Mouse (Mus musculus): Measurements from ENCODE around the gene Slc6a5. TPM values are rescaled to one million over a fixed set of nuclear protein-coding genes. Genes with fewer than 3 reads are reported as not detected.
"Not testable (repeated sequence)": the region's sequence is repeated elsewhere in the genome, so short reads cannot be mapped to it uniquely, and the experiment has no call there.

Gene Slc6a5
- polyA plus RNA-seq, 1 experiment from 2014 or later: 0.20 TPM

DNA sequence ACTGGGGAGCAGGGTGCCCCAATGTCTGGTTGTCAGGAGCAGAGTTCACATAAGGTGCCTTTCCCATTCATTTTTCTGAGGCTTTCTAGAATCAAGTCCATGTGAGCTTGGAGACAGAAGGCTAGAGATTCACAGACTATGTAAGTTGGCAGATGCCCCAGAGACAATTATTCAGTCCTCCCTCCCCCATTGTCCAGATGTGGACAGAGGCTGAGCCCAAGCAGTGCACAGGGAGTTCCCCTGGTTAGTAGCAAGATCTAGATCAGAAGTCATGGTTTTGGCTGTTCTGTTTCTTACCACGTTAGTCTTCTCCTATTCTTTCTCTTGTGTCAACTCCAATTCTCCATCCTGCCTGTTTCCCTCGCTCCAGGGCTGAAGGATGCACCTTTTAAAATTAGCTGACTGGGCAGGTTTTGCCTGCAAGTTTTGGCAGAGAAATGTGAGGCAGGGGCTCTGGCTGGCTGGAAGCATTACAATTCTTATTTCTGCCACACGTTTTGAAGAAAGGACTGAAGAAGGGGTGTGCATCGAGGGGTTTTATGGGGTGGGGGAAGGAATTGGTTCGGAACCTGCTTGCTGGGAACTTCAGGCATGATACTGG lies 3.9 kb downstream of the Slc6a5 start:
- no peak overlapping the region for H3K4me2 ChIP-seq
- no peaks in the 10 kb centered on the region for H3K9me3 ChIP-seq
- H3K4me1 ChIP-seq: 0 out of 2 replicates have a peak, but pooled peaks cover 5% of the 10 kb centered on the region
- no peak overlapping the region for H3K9ac ChIP-seq
- WGBS: 3% methylated on average over 5 of the region's 5 CpGs
- H3K27ac ChIP-seq: no peak overlapping the region
- H3K36me3 ChIP-seq: no peaks in the 10 kb centered on the region
- no peak for ATAC-seq (ENCODE audit: insufficient number of reproducible peaks, insufficient read depth, low FRiP score, low TSS enrichment, low read depth)
- H3K4me3 ChIP-seq: no peak overlapping the region
- peaks cover 100% of the 10 kb centered on the region for H3K27me3 ChIP-seq

DNA sequence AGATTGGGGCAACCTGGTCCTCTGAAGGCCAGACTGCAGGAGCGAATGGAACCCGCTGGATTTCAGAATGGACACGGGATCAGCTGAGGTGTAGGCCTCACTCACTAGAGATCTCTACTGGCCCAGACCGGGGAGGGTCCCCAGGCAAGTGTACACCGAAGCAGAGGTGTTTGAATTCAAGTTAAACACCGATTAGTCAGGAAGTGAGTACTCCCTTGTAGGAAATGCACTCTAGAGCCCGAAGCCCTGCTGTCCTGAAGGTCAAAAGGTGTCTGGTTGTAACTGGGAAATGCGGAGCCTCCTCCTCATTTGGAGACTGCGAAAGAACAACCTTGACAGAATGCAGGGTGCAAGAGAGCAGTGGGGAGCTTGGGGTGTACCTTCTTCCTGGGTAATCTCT lies 5.0 kb downstream of the Slc6a5 start:
- no peak overlapping the region for H3K9ac ChIP-seq
- H3K36me3 ChIP-seq: no peaks in the 10 kb centered on the region
- H3K9me3 ChIP-seq: no peaks in the 10 kb centered on the region
- H3K27ac ChIP-seq: no peak overlapping the region
- ATAC-seq (ENCODE audit: insufficient number of reproducible peaks, insufficient read depth, low FRiP score, low TSS enrichment, low read depth): no peak
- H3K27me3 ChIP-seq: peaks cover 96% of the 10 kb centered on the region
- no peak overlapping the region for H3K4me3 ChIP-seq
- 2% methylated on average over 9 of the region's 9 CpGs for WGBS
- H3K4me2 ChIP-seq: no peak overlapping the region
- 0 out of 2 replicates have a peak, but pooled peaks cover 5% of the 10 kb centered on the region for H3K4me1 ChIP-seq

DNA sequence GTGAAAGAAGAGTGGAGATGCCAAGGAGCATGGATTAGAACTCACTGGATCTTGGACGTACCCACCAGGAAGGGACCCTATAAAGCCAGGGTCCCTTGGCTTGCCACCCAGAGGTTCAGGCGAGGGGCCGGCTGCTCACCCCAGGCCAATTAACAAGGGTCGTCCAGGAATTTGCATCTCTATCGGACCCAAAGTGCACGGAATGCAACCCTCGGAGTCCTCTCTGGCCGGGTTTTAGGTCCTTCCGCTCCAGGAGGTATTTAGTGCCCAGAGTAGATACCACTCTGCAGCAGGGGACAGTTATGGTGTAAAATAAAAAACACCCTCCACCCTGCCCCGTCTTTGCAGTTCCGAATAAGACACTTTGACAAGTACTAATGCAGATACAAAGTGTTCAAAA lies 5.5 kb downstream of the Slc6a5 start:
- H3K4me1 ChIP-seq: 0 out of 2 replicates have a peak, but pooled peaks cover 5% of the 10 kb centered on the region
- H3K9ac ChIP-seq: no peak overlapping the region
- no peak overlapping the region for H3K4me2 ChIP-seq
- H3K27me3 ChIP-seq: peaks cover 92% of the 10 kb centered on the region
- no peaks in the 10 kb centered on the region for H3K9me3 ChIP-seq
- no peak for ATAC-seq (ENCODE audit: insufficient number of reproducible peaks, insufficient read depth, low FRiP score, low TSS enrichment, low read depth)
- H3K4me3 ChIP-seq: no peak overlapping the region
- H3K36me3 ChIP-seq: no peaks in the 10 kb centered on the region
- WGBS: 3% methylated on average over 11 of the region's 11 CpGs
- H3K27ac ChIP-seq: no peak overlapping the region

DNA sequence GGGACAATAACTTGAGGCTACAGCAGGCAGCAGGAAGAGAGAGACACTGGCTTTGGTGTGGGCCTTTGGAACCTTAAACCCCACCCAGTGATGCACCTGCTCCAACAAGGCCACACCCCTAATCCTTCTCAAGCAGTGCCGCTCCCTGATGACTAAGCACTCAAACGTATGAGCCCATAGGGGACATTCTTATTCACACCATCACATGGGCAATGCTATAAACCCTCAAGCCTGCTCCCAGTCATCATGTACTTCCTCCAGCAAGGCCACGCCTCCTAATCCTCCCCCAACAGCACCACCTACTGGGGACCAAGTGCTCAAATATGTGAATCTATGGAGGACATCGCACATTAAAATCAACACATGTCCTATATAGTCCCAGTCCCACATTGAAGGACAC lies 9.5 kb downstream of the Slc6a5 start:
- Histone ChIP-seq H3K27ac (no peak overlapping the region), H3K4me1 (0 out of 2 replicates have a peak, but pooled peaks cover 4% of the 10 kb centered on the region), H3K9me3 (no peaks in the 10 kb centered on the region), H3K36me3 (no peaks in the 10 kb centered on the region), H3K27me3 (peaks cover 62% of the 10 kb centered on the region), H3K4me3 (no peak overlapping the region), H3K9ac (no peak overlapping the region), H3K4me2 (no peak overlapping the region)
- WGBS: 88% methylated on average over 4 of the region's 4 CpGs
- no peak for ATAC-seq (ENCODE audit: insufficient number of reproducible peaks, insufficient read depth, low FRiP score, low TSS enrichment, low read depth)

DNA sequence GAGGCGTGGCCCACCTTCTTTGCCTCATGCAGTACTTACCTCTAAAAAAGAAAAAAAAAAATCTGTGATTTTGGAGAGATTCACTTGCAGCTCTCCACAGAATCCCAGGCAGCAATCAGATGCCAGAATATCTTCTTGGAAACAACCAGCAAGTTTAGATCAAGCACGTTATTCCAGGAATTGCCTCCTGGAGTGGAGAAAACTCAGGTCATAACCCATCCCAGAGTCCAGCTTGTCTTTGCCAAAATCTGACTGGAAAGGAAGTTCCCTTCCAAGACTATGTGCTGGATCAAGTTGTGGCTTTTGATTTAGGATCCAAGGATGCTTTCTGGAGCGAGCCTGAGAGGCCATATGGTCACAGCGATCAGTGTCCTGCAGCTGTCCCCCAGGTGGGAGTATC lies 10.8 kb downstream of the Slc6a5 start:
- H3K9ac ChIP-seq: no peak overlapping the region
- no peaks in the 10 kb centered on the region for H3K9me3 ChIP-seq
- no peak for ATAC-seq (ENCODE audit: insufficient number of reproducible peaks, insufficient read depth, low FRiP score, low TSS enrichment, low read depth)
- H3K36me3 ChIP-seq: no peaks in the 10 kb centered on the region
- H3K27ac ChIP-seq: no peak overlapping the region
- H3K4me2 ChIP-seq: no peak overlapping the region
- peaks cover 58% of the 10 kb centered on the region for H3K27me3 ChIP-seq
- 77% methylated on average over 4 of the region's 4 CpGs for WGBS
- H3K4me1 ChIP-seq: 0 out of 2 replicates have a peak, but pooled peaks cover 4% of the 10 kb centered on the region
- no peak overlapping the region for H3K4me3 ChIP-seq

DNA sequence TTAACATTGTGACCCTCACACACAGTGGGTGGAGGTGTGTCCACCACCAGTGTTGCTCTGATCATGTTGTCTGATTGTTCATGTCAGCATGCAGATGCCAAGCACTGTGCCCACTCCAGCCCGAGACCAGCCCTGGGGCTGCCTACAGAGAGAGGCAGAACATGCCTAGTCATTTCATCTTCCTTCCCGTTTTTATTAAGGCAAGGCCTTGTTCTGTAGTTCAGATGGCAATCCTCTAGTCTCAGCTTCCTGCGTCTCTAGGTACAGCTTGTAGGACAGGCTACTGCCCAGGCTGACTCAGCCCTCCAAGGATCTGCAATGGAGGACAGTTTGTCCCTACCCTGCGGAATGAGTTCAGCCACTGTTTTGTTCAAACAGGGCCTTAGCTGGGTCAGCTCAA lies 13.0 kb downstream of the Slc6a5 start:
- H3K4me1 ChIP-seq: 0 out of 2 replicates have a peak, but pooled peaks cover 4% of the 10 kb centered on the region
- H3K36me3 ChIP-seq: no peaks in the 10 kb centered on the region
- no peak overlapping the region for H3K9ac ChIP-seq
- peak overlapping the region; percentile 41 for H3K4me2 ChIP-seq
- peaks cover 36% of the 10 kb centered on the region for H3K27me3 ChIP-seq
- no peak overlapping the region for H3K4me3 ChIP-seq
- no peak overlapping the region for H3K27ac ChIP-seq
- ATAC-seq (ENCODE audit: insufficient number of reproducible peaks, insufficient read depth, low FRiP score, low TSS enrichment, low read depth): no peak
- no peaks in the 10 kb centered on the region for H3K9me3 ChIP-seq
- WGBS: 33% methylated on average over 4 of the region's 4 CpGs

DNA sequence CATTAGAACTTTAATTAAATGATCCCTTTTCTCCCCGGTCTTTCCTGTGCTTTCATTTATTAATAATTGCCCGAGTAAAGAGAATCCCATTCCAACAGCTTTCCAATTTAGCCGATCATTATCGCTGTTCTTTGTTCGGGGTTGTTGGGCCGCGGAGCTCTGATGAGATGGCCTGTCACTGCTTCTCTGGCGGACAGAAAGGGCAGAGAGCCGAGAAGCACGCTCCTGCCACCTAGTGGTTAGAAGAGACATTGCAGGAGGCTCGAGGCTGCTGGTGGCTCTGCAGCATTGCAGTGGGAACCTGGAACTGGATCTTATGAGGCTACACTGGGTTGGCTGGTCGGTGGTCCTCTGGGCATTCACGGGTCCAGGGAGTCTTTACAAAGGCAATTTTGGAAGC lies 13.4 kb downstream of the Slc6a5 start:
- 0 out of 2 replicates have a peak, but pooled peaks cover 4% of the 10 kb centered on the region for H3K4me1 ChIP-seq
- H3K9ac ChIP-seq: no peak overlapping the region
- H3K36me3 ChIP-seq: no peaks in the 10 kb centered on the region
- no peak overlapping the region for H3K27ac ChIP-seq
- under 1% methylated on average over 13 of the region's 13 CpGs for WGBS
- no peak for ATAC-seq (ENCODE audit: insufficient number of reproducible peaks, insufficient read depth, low FRiP score, low TSS enrichment, low read depth)
- no peaks in the 10 kb centered on the region for H3K9me3 ChIP-seq
- H3K27me3 ChIP-seq: peaks cover 32% of the 10 kb centered on the region
- peak overlapping the region; percentile 41 for H3K4me2 ChIP-seq
- no peak overlapping the region for H3K4me3 ChIP-seq

DNA sequence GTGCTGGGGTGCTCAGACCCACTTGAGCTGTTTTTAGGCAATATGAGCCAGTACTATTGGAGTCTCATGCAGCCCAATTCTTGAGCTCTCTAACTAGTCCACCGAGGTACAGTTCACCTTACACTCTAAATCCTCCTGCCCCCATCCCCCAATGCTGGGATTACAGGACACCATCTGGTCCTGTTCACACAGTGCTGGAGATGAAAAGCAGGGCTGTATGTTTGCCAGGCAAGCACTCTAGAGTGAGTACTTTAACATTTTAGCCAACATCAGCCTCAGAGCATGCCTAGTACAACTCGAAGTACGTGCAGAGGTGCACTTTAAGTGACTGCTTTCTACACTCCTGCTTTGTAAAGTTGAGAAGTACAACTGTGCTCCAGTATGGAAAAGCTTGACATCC lies 18.6 kb downstream of the Slc6a5 start:
- H3K4me2 ChIP-seq: no peak overlapping the region
- no peaks in the 10 kb centered on the region for H3K36me3 ChIP-seq
- H3K27me3 ChIP-seq: peaks cover 19% of the 10 kb centered on the region; the same call in 1 of the 2 replicates
- no peaks in the 10 kb centered on the region for H3K4me1 ChIP-seq
- no peak for ATAC-seq (ENCODE audit: insufficient number of reproducible peaks, insufficient read depth, low FRiP score, low TSS enrichment, low read depth)
- H3K9me3 ChIP-seq: no peaks in the 10 kb centered on the region
- WGBS: 44% methylated on average over 3 of the region's 3 CpGs
- H3K9ac ChIP-seq: no peak overlapping the region
- no peak overlapping the region for H3K27ac ChIP-seq
- no peak overlapping the region for H3K4me3 ChIP-seq

DNA sequence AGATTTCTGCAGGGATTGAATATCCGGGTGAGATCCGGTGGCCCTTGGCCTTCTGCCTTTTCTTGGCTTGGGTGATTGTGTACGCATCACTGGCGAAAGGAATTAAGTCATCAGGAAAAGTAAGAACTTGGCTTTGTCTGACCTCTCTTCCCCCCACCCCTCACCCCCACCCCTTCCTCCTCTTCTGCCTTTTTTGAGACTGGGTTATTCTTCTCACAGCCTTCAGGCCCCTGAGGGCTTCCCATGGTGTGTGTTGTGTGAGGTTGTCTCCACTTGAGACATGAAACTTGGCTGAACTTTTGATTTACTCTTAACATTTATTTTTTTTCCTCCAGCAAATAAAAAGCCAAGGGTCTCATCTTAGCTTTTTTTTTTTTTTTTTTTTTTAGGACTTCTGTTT lies 20.1 kb downstream of the Slc6a5 start:
- Histone ChIP-seq H3K27me3 (peaks cover 13% of the 10 kb centered on the region; the same call in 1 of the 2 replicates), H3K4me3 (no peak overlapping the region), H3K27ac (no peak overlapping the region), H3K9me3 (no peaks in the 10 kb centered on the region), H3K4me1 (no peaks in the 10 kb centered on the region), H3K4me2 (no peak overlapping the region), H3K9ac (no peak overlapping the region), H3K36me3 (no peaks in the 10 kb centered on the region)
- WGBS: 58% methylated on average over 4 of the region's 4 CpGs
- no peak for ATAC-seq (ENCODE audit: insufficient number of reproducible peaks, insufficient read depth, low FRiP score, low TSS enrichment, low read depth)

DNA sequence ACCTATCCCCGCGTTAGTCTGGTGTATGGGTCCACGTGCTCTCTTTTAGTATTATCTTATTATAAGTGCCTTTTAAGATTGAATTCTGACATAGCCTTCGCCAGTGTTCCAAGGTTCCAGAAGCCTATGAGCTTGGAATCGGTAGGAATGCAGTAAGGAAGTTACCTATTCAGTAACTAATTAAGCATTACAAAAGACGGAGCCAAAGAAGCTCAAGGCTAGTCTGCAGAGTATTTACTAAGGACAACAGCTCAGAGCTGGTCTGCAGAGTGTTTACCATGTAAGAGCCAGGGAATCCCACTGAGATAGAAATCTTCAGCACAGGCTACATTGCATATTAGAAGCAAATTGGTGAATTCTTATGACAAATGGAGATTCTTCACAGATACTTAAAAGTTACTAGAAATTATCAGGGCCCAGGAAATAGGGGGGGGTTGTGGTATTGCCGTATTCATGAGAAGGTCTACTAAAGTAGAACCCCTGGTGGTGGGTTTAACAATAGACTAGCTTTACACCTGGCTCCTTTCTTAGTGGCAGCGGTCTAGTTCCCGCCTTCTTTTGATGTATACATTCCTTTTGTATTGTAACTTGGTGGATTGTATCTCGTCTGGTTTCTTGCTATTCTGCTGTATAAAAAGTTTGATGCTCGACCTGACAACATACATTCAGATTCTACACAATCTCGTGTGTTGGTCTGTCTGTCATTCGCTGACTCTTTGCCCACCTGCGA lies 23.6 kb downstream of the Slc6a5 start:
- H3K27ac ChIP-seq; ATAC-seq (ENCODE audit: insufficient number of reproducible peaks, insufficient read depth, low FRiP score, low TSS enrichment, low read depth); H3K4me3 ChIP-seq; H3K4me2 ChIP-seq; H3K27me3 ChIP-seq; H3K9ac ChIP-seq; H3K4me1 ChIP-seq; H3K36me3 ChIP-seq; H3K9me3 ChIP-seq: not testable (repeated sequence)
- 82% methylated on average over 14 of the region's 14 CpGs for WGBS

DNA sequence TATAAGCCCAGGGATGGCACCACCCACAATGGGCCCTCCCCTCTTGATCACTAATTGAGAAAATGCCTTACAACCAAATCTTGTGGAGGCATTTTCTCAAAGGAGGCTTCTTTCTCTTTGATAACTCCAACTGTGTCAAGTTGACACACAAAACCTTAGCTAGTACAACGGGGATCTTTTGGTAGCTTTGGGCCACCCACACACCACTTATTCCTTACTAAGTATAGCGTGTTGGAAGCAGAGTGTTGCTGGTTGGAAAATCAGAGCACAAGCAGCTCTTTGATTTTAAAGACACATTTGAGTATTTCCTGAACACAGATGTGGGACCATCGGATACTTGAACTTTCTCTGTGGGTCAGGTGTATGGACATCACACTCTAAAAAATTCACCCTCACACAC lies 26.9 kb downstream of the Slc6a5 start:
- Histone ChIP-seq H3K27ac (no peak overlapping the region), H3K4me2 (no peak overlapping the region), H3K36me3 (no peaks in the 10 kb centered on the region), H3K4me3 (no peak overlapping the region), H3K9ac (no peak overlapping the region), H3K9me3 (no peaks in the 10 kb centered on the region), H3K27me3 (peaks cover 7% of the 10 kb centered on the region; the same call in 1 of the 2 replicates), H3K4me1 (no peaks in the 10 kb centered on the region)
- ATAC-seq (ENCODE audit: insufficient number of reproducible peaks, insufficient read depth, low FRiP score, low TSS enrichment, low read depth): no peak
- 81% methylated on average over 3 of the region's 3 CpGs for WGBS

DNA sequence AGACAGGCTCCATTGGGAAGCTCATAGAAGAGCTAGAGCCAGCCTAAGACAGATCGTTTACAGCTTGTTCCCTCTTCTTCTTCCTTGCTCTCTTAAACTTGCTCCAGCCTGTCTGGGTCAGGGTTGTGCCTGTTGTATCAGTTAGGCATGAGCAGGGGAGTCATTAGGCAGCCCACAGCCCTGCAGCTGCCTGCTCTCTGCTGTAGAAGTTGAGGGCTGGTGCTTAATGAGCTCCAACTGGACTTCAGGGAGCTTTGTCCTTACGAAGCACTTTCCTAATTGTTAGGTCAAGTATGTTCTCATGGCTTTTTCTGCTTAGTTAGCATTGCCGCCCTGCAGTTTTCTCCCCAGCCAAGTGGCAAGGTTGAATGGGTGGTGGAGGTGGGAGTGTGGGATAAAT lies 32.1 kb downstream of the Slc6a5 start:
- H3K9me3 ChIP-seq: no peaks in the 10 kb centered on the region
- H3K4me1 ChIP-seq: no peaks in the 10 kb centered on the region
- no peak overlapping the region for H3K4me2 ChIP-seq
- H3K36me3 ChIP-seq: no peaks in the 10 kb centered on the region
- H3K4me3 ChIP-seq: no peak overlapping the region
- no peak overlapping the region for H3K27ac ChIP-seq
- ATAC-seq (ENCODE audit: insufficient number of reproducible peaks, insufficient read depth, low FRiP score, low TSS enrichment, low read depth): no peak
- H3K9ac ChIP-seq: no peak overlapping the region
- H3K27me3 ChIP-seq: no peaks in the 10 kb centered on the region; the same call in 1 of the 2 replicates
- 58% methylated on average over 3 of the region's 3 CpGs for WGBS

Data from embryonic facial prominence, embryonic 13.5 days (tissue).